ENCODE assay signal across 9 mouse cellular contexts in the genomic region with DNA sequence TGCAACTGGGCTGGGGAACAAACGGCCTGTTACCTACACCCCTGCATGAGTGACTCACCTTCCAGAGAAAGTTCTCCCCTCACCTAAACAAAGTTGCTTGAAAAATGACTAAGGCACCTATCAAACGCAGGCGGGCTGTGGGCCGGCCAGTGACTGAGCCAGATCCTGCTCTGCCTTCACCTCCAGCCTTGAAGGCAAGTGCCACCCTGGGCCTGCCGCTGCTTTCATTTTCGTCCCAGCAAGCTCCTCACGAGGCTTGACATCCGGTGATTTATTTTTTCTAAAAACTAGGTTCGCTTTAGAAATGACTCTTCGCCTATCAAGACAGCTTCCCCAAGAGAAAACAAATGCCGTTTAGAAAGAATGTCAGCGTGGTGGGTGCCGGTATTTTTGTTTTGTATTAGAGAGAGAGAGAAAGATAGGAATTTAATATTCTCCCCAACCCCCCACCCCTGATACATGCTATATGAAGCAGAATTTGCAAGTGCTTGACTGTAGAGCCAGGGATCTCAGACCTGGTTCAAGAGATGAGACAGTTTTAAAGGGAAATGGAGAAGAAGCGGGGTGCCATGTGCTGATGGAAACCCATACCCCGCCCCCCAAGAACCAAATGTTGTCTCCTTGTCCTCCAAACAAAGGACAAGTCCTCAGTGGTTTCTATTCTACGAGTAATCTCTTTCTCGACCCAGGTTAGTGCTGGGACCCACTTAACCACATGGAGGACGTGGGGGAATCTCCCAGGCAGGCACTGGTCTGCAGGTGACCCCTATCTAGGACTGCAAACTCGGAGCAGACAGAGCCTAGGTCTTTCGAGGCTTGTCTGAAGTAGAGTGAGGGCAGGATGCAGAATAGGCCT. TPM values are rescaled to one million over a fixed set of nuclear protein-coding genes. Genes with fewer than 3 reads are reported as not detected.
DNase-seq lines count a peak whose midpoint lies in the region; ATAC-seq and TF ChIP-seq lines count a peak whose summit lies in the region.
"Had no signal": no experiment of that assay in that cellular context is flagged by ENCODE, and none has a peak within 500 bp of the region (broad histone marks: within the 10 kb centered on the region; RNA-seq: fewer than 3 reads in every experiment).

No protein-coding gene starts in this region.

- no peaks in the 10 kb centered on the region for H3K9me3 ChIP-seq in midbrain, embryonic 10.5 days (replicated peaks)
- H3K9me3 ChIP-seq in midbrain, postnatal 0 days (ENCODE audit: low read length): no peaks in the 10 kb centered on the region
- no peaks in the 10 kb centered on the region for H3K9me3 ChIP-seq in heart, embryonic 13.5 days
- no peaks in the 10 kb centered on the region for H3K9me3 ChIP-seq in midbrain, embryonic 16.5 days (replicated peaks; ENCODE audit: control insufficient read depth, low read length, poor library complexity, severe bottlenecking)

- DNase-seq in midbrain, embryonic 10.5 days (ENCODE audit: low spot score): no peak
- DNase-seq in midbrain, postnatal 0 days (ENCODE audit: low spot score): no peak
- peak; percentile 47 for DNase-seq in kidney, postnatal 14 days
- DNase-seq in urinary bladder, postnatal 25 days (ENCODE audit: low spot score): peak; percentile 36
- no peak for DNase-seq in frontal cortex, adult 2 months (ENCODE audit: extremely low spot score in 1 of 2, low spot score in 1 of 2)
- no peak for DNase-seq in embryo, embryonic 10.5 days (ENCODE audit: low spot score)

- peak overlapping the region; percentile 78 for H3K27ac ChIP-seq in midbrain, embryonic 10.5 days (replicated peaks)
- no peak overlapping the region for H3K27ac ChIP-seq in midbrain, postnatal 0 days (ENCODE audit: low read depth, low read length)
- peak overlapping the region; percentile 4 for H3K27ac ChIP-seq in heart, embryonic 13.5 days (replicated peaks)
- no peak overlapping the region for H3K27ac ChIP-seq in midbrain, embryonic 16.5 days (ENCODE audit: low read length)

- no peak overlapping the region for H3K4me3 ChIP-seq in midbrain, embryonic 10.5 days
- H3K4me3 ChIP-seq in midbrain, postnatal 0 days (ENCODE audit: low read depth, low read length): no peak overlapping the region
- 0 out of 2 replicates have a peak overlapping the region, but pooled peaks have one; percentile 13 for H3K4me3 ChIP-seq in heart, embryonic 13.5 days
- no peak overlapping the region for H3K4me3 ChIP-seq in midbrain, embryonic 16.5 days (ENCODE audit: low read depth, low read length)

- H3K9ac ChIP-seq in midbrain, postnatal 0 days (replicated peaks; ENCODE audit: low read length, poor library complexity, severe bottlenecking): no peak overlapping the region
- H3K9ac ChIP-seq in heart, embryonic 13.5 days: peak overlapping the region; percentile 58
- H3K9ac ChIP-seq in midbrain, embryonic 16.5 days (ENCODE audit: low read depth, low read length): peak overlapping the region; percentile 17; the same call in 1 of the 2 replicates

- no peak overlapping the region for H3K4me2 ChIP-seq in midbrain, postnatal 0 days (ENCODE audit: low read depth, low read length, poor library complexity, severe bottlenecking)
- H3K4me2 ChIP-seq in heart, embryonic 13.5 days: peak overlapping the region; percentile 51
- H3K4me2 ChIP-seq in midbrain, embryonic 16.5 days (ENCODE audit: low read length): no peak overlapping the region

- peaks cover 9% of the 10 kb centered on the region for H3K36me3 ChIP-seq in midbrain, embryonic 10.5 days
- H3K36me3 ChIP-seq in midbrain, postnatal 0 days (ENCODE audit: insufficient read depth, low read length): no peaks in the 10 kb centered on the region
- H3K36me3 ChIP-seq in heart, embryonic 13.5 days: no peaks in the 10 kb centered on the region
- no peaks in the 10 kb centered on the region for H3K36me3 ChIP-seq in midbrain, embryonic 16.5 days (ENCODE audit: control insufficient read depth, insufficient read depth, low read length)

- ATAC-seq in midbrain, postnatal 0 days (ENCODE audit: low FRiP score): no peak
- ATAC-seq in heart, embryonic 13.5 days (ENCODE audit: extremely low read depth, insufficient number of reproducible peaks, low FRiP score, low TSS enrichment): no peak
- ATAC-seq in midbrain, embryonic 16.5 days: no peak

- no peaks in the 10 kb centered on the region for H3K27me3 ChIP-seq in midbrain, embryonic 10.5 days (ENCODE audit: low read depth, poor library complexity, severe bottlenecking)
- no peaks in the 10 kb centered on the region for H3K27me3 ChIP-seq in midbrain, postnatal 0 days (ENCODE audit: insufficient read depth, low read length)
- no peaks in the 10 kb centered on the region for H3K27me3 ChIP-seq in heart, embryonic 13.5 days (replicated peaks)
- no peaks in the 10 kb centered on the region for H3K27me3 ChIP-seq in midbrain, embryonic 16.5 days (ENCODE audit: control insufficient read depth, insufficient read depth, low read depth, low read length)

- peaks cover 65% of the 10 kb centered on the region for H3K4me1 ChIP-seq in midbrain, embryonic 10.5 days
- peaks cover 12% of the 10 kb centered on the region; the same call in 1 of the 2 replicates for H3K4me1 ChIP-seq in midbrain, postnatal 0 days (ENCODE audit: insufficient read depth, low read length)
- peaks cover 51% of the 10 kb centered on the region for H3K4me1 ChIP-seq in heart, embryonic 13.5 days
- peaks cover 37% of the 10 kb centered on the region for H3K4me1 ChIP-seq in midbrain, embryonic 16.5 days (ENCODE audit: control insufficient read depth, insufficient read depth, low read length)

- WGBS in midbrain, embryonic 10.5 days: 81% methylated on average over 20 of the region's 20 CpGs
- WGBS in midbrain, postnatal 0 days: 57% methylated on average over 20 of the region's 20 CpGs
- WGBS in heart, embryonic 13.5 days: 53% methylated on average over 20 of the region's 20 CpGs
- 64% methylated on average over 20 of the region's 20 CpGs for WGBS in midbrain, embryonic 16.5 days

- no peak for TF ChIP-seq CTCF in midbrain, postnatal 0 days (IDR thresholded peaks at IDR 0.05)

RNA-seq across cellular contexts. Expression of a gene that starts 4.6 kb away (rescaled TPM):
- 4.4 and 5.4 TPM in 2 replicates for polyA plus RNA-seq in midbrain, embryonic 10.5 days (2016; fragmentation: Nextera tagmentation; extraction: Ambion mirVana)
- 4.8 and 6.1 TPM in 2 replicates for total RNA-seq in midbrain, postnatal 0 days (2014; rRNA removed)
- 1.5 and 1.7 TPM in 2 replicates for polyA plus RNA-seq in midbrain, postnatal 0 days (2015; fragmentation: Nextera tagmentation; extraction: Ambion mirVana)
- 1.8 and 1.9 TPM in 2 replicates for polyA plus RNA-seq in heart, embryonic 13.5 days (2015; fragmentation: Nextera tagmentation; extraction: Ambion mirVana)
- polyA plus RNA-seq in midbrain, embryonic 16.5 days (2015; fragmentation: Nextera tagmentation; extraction: Ambion mirVana): 4.4 TPM in 2 replicates
- 3.8 and 4.3 TPM in 2 replicates for polyA plus RNA-seq in frontal cortex, adult 2 months (2012; rRNA removed)

RNA-seq across cellular contexts. Expression of a gene that starts 44.4 kb away (rescaled TPM):
- polyA plus RNA-seq in midbrain, embryonic 10.5 days (2016; fragmentation: Nextera tagmentation; extraction: Ambion mirVana): not detected in 2 replicates
- 1.4 and 1.9 TPM in 2 replicates for total RNA-seq in midbrain, postnatal 0 days (2014; rRNA removed)
- polyA plus RNA-seq in midbrain, postnatal 0 days (2015; fragmentation: Nextera tagmentation; extraction: Ambion mirVana): 1.2 and 1.5 TPM in 2 replicates
- not detected in 2 replicates for polyA plus RNA-seq in heart, embryonic 13.5 days (2015; fragmentation: Nextera tagmentation; extraction: Ambion mirVana)
- 1.2 and 1.3 TPM in 2 replicates for polyA plus RNA-seq in midbrain, embryonic 16.5 days (2015; fragmentation: Nextera tagmentation; extraction: Ambion mirVana)
- polyA plus RNA-seq in frontal cortex, adult 2 months (2012; rRNA removed): 1.4 and 1.5 TPM in 2 replicates
- polyA plus RNA-seq: limb, embryonic 11.5 days had no signal

RNA-seq across cellular contexts. Expression of a gene that starts 54.3 kb away (rescaled TPM):
- 0.10 and 0.11 TPM in 2 replicates for polyA plus RNA-seq in midbrain, embryonic 10.5 days (2016; fragmentation: Nextera tagmentation; extraction: Ambion mirVana)
- 0.61 TPM in 1 of 2 replicates, not detected in the other for total RNA-seq in midbrain, postnatal 0 days (2014; rRNA removed)
- 4.3 and 4.9 TPM in 2 replicates for polyA plus RNA-seq in midbrain, postnatal 0 days (2015; fragmentation: Nextera tagmentation; extraction: Ambion mirVana)
- not detected in 2 replicates for polyA plus RNA-seq in heart, embryonic 13.5 days (2015; fragmentation: Nextera tagmentation; extraction: Ambion mirVana)
- polyA plus RNA-seq in midbrain, embryonic 16.5 days (2015; fragmentation: Nextera tagmentation; extraction: Ambion mirVana): 2.3 and 3.1 TPM in 2 replicates
- polyA plus RNA-seq in frontal cortex, adult 2 months (2012; rRNA removed): 5.3 and 6.0 TPM in 2 replicates

Comparison
In these comparisons a context has a peak if more than half of its experiments do, and no peak if none do; other contexts are left out.
1. H3K27ac ChIP-seq: peak in midbrain, embryonic 10.5 days (single experiment) and heart, embryonic 13.5 days (single experiment); none in midbrain, postnatal 0 days (single experiment) and midbrain, embryonic 16.5 days (single experiment).
2. DNase-seq: peak in kidney, postnatal 14 days (single experiment) and urinary bladder, postnatal 25 days (single experiment); none in midbrain, embryonic 10.5 days (single experiment), midbrain, postnatal 0 days (single experiment), frontal cortex, adult 2 months (0 of 2) and embryo, embryonic 10.5 days (single experiment).